Mouse (Mus musculus) stomach, embryonic 14.5 days (tissue): ENCODE data around the gene Tmem14c. TPM values are rescaled to one million over a fixed set of nuclear protein-coding genes. Genes with fewer than 3 reads are reported as not detected.

ENCODE experiments used
- ATAC-seq: fragments of 200-750 bp; cut with Nextera tagmentation; 2 replicates; pipeline ENCODE4 v1.8.0; 2017; ENCODE audit warnings: low read depth, moderate TSS enrichment; ENCODE audit not compliant: insufficient number of reproducible peaks, insufficient read depth, low FRiP score
- H3K27ac ChIP-seq: fragments of 300-500 bp; sonication (generic); 2 replicates; pipeline ENCODE4 v1.5.1; 2014; ENCODE audit warnings: mild to moderate bottlenecking, low read length, moderate library complexity, mixed read lengths
- H3K27me3 ChIP-seq: fragments of 300-500 bp; sonication (generic); 2 replicates; pipeline ENCODE4 v1.6.1; 2014; ENCODE audit warnings: low read length, control low read depth, mixed read lengths; ENCODE audit not compliant: control insufficient read depth, insufficient read depth
- H3K36me3 ChIP-seq: fragments of 300-500 bp; sonication (generic); 2 replicates; pipeline ENCODE4 v1.6.1; 2014; ENCODE audit warnings: mild to moderate bottlenecking, control low read depth, low read length, moderate library complexity, mixed read lengths; ENCODE audit not compliant: control insufficient read depth, insufficient read depth
- H3K4me1 ChIP-seq: fragments of 300-500 bp; sonication (generic); 2 replicates; pipeline ENCODE4 v1.6.1; 2014; ENCODE audit warnings: low read length, control low read depth, mixed read lengths; ENCODE audit not compliant: control insufficient read depth, insufficient read depth
- H3K4me2 ChIP-seq: fragments of 300-500 bp; sonication (generic); replicated peaks from 2 replicates; pipeline ENCODE4 v1.6.1; 2014; ENCODE audit warnings: low read depth, low read length, control low read depth
- H3K4me3 ChIP-seq: fragments of 300-500 bp; sonication (generic); 2 replicates; pipeline ENCODE4 v1.5.1; 2014; ENCODE audit warnings: low read depth, low read length, control low read depth
- H3K9ac ChIP-seq: fragments of 300-500 bp; sonication (generic); replicated peaks from 2 replicates; pipeline ENCODE4 v1.6.1; 2014; ENCODE audit warnings: low read depth, mild to moderate bottlenecking, control low read depth, low read length, moderate library complexity, mixed read lengths
- H3K9me3 ChIP-seq: fragments of 300-500 bp; sonication (generic); 2 replicates; pipeline ENCODE4 v1.6.1; 2016; ENCODE audit warnings: low read depth, low read length, control low read depth; ENCODE audit not compliant: control insufficient read depth
- WGBS: fragments of 180-500 bp; shearing (Covaris S2); extraction: QIAGEN DNeasy Blood & Tissue Kit; methylation state at CpG from one replicate; pipeline ENCODE4 v1.1.7; 2014; 5-methylcytosine and 5-hydroxymethylcytosine counted together
- polyA plus RNA-seq: library from polyadenylated mRNA; unstranded; fragments of >200 nt; fragmentation: Nextera tagmentation; extraction: Ambion mirVana; gene quantifications from 2 replicates; pipeline ENCODE4 v1.2.1, GENCODE M21; 2014

Tmem14c gene
- polyA plus RNA-seq, 1 experiment from 2014 or later: 228 TPM

GRCm38 (mm10) chr13:41000140-41000925, 15.8 kb upstream of the Tmem14c start:
- H3K27me3 ChIP-seq: no peaks in the 10 kb centered on the region
- WGBS: 1% methylated on average over 25 of the region's 25 CpGs
- peak overlapping the region; percentile 93 for H3K4me3 ChIP-seq
- H3K4me1 ChIP-seq: peaks cover 7% of the 10 kb centered on the region; the same call in 1 of the 2 replicates
- peak overlapping the region; percentile 29 for H3K9ac ChIP-seq
- peak overlapping the region; percentile 86 for H3K4me2 ChIP-seq
- peak; percentile 40; the same call in 1 of the 2 replicates for ATAC-seq
- H3K36me3 ChIP-seq: peaks cover 10% of the 10 kb centered on the region
- peak overlapping the region; percentile 93 for H3K27ac ChIP-seq
- no peaks in the 10 kb centered on the region for H3K9me3 ChIP-seq

GRCm38 (mm10) chr13:41000926-41001639, 15.0 kb upstream of the Tmem14c start, which contains the start of gene Pak1ip1:
Gene Pak1ip1 (plus strand): TSS chr13:41001023.
- ATAC-seq: peak; percentile 95
- peak within 1 kb of the TSS; percentile 72 for H3K9ac ChIP-seq
- H3K27ac ChIP-seq: peak within 1 kb of the TSS; percentile 93
- WGBS: under 1% methylated on average over 58 of the region's 58 CpGs
- H3K4me2 ChIP-seq: peak within 1 kb of the TSS; percentile 86
- H3K4me3 ChIP-seq: peak within 1 kb of the TSS; percentile 93
- no peaks in the 10 kb centered on the region for H3K27me3 ChIP-seq
- H3K4me1 ChIP-seq: peaks cover 7% of the 10 kb centered on the region; the same call in 1 of the 2 replicates
- H3K9me3 ChIP-seq: no peaks in the 10 kb centered on the region
- H3K36me3 ChIP-seq: peaks cover 17% of the 10 kb centered on the region

GRCm38 (mm10) chr13:41002001-41002400, 14.1 kb upstream of the Tmem14c start:
- Histone ChIP-seq H3K27me3 (no peaks in the 10 kb centered on the region), H3K4me1 (peaks cover 7% of the 10 kb centered on the region; the same call in 1 of the 2 replicates), H3K9ac (no peak overlapping the region), H3K9me3 (no peaks in the 10 kb centered on the region), H3K4me3 (peak overlapping the region; percentile 93), H3K27ac (no peak overlapping the region), H3K36me3 (peaks cover 26% of the 10 kb centered on the region), H3K4me2 (peak overlapping the region; percentile 84)
- WGBS: 82% methylated on average over 5 of the region's 5 CpGs
- ATAC-seq: no peak

GRCm38 (mm10) chr13:41006244-41006643, 9.8 kb upstream of the Tmem14c start:
- peaks cover 4% of the 10 kb centered on the region; the same call in 1 of the 2 replicates for H3K4me1 ChIP-seq
- WGBS: 97% methylated on average over 4 of the region's 4 CpGs
- H3K27me3 ChIP-seq: no peaks in the 10 kb centered on the region
- no peaks in the 10 kb centered on the region for H3K9me3 ChIP-seq
- peaks cover 65% of the 10 kb centered on the region for H3K36me3 ChIP-seq
- H3K9ac ChIP-seq: no peak overlapping the region
- H3K4me3 ChIP-seq: no peak overlapping the region
- no peak overlapping the region for H3K4me2 ChIP-seq
- ATAC-seq: no peak
- H3K27ac ChIP-seq: no peak overlapping the region

GRCm38 (mm10) chr13:41008271-41008670, 7.8 kb upstream of the Tmem14c start:
- no peak overlapping the region for H3K4me2 ChIP-seq
- peaks cover 76% of the 10 kb centered on the region for H3K36me3 ChIP-seq
- H3K4me1 ChIP-seq: no peaks in the 10 kb centered on the region
- ATAC-seq: no peak
- no peaks in the 10 kb centered on the region for H3K9me3 ChIP-seq
- WGBS: 95% methylated on average over 10 of the region's 10 CpGs
- no peak overlapping the region for H3K4me3 ChIP-seq
- no peaks in the 10 kb centered on the region for H3K27me3 ChIP-seq
- no peak overlapping the region for H3K27ac ChIP-seq
- no peak overlapping the region for H3K9ac ChIP-seq

GRCm38 (mm10) chr13:41008946-41009345, 7.1 kb upstream of the Tmem14c start:
- WGBS: 82% methylated on average over 8 of the region's 8 CpGs
- H3K27me3 ChIP-seq: no peaks in the 10 kb centered on the region
- H3K4me2 ChIP-seq: no peak overlapping the region
- H3K27ac ChIP-seq: no peak overlapping the region
- no peaks in the 10 kb centered on the region for H3K9me3 ChIP-seq
- peaks cover 76% of the 10 kb centered on the region for H3K36me3 ChIP-seq
- H3K4me1 ChIP-seq: no peaks in the 10 kb centered on the region
- ATAC-seq: no peak
- no peak overlapping the region for H3K4me3 ChIP-seq
- no peak overlapping the region for H3K9ac ChIP-seq

GRCm38 (mm10) chr13:41016797-41017405, 809 bp downstream of the Tmem14c start:
- Histone ChIP-seq H3K36me3 (peaks cover 18% of the 10 kb centered on the region), H3K4me3 (peak overlapping the region; percentile 61), H3K9ac (peak overlapping the region; percentile 79), H3K27me3 (no peaks in the 10 kb centered on the region), H3K4me1 (peaks cover 15% of the 10 kb centered on the region), H3K27ac (peak overlapping the region; percentile 88), H3K9me3 (no peaks in the 10 kb centered on the region), H3K4me2 (peak overlapping the region; percentile 89)
- WGBS: 42% methylated on average over 12 of the region's 12 CpGs
- 0 out of 2 replicates have a peak, but pooled peaks have one; percentile 3 for ATAC-seq

- peaks cover 17% of the 10 kb centered on the region for H3K36me3 ChIP-seq
- no peak overlapping the region for H3K9ac ChIP-seq
- no peak overlapping the region for H3K4me3 ChIP-seq
- no peak overlapping the region for H3K27ac ChIP-seq
- no peaks in the 10 kb centered on the region for H3K27me3 ChIP-seq
- H3K4me2 ChIP-seq: peak overlapping the region; percentile 89; the same call in 1 of the 2 replicates
- no peaks in the 10 kb centered on the region for H3K9me3 ChIP-seq
- WGBS: 75% methylated on average over 4 of the region's 4 CpGs
- H3K4me1 ChIP-seq: peaks cover 15% of the 10 kb centered on the region
- no peak for ATAC-seq
These were observed 1.7 kb downstream of the Tmem14c start for GRCm38 (mm10) chr13:41017832-41018231.
